Mouse (Mus musculus) CD4-positive, CD25-positive, alpha-beta regulatory T cell, adult 9 weeks (primary cell): Measurements from ENCODE around the gene Vps35. TPM values are rescaled to one million over a fixed set of nuclear protein-coding genes. Genes with fewer than 3 reads are reported as not detected.

Experiments
- polyA plus RNA-seq: library from polyadenylated mRNA; unstranded; fragments of 100-300 nt; shearing (Covaris generic); gene quantifications from one replicate; pipeline ENCODE4 v1.2.1, GENCODE M21; 2017

Vps35 gene
- 120 TPM for polyA plus RNA-seq

GRCm38 (mm10) chr8:85299434-85300077, at the start of gene Vps35, which contains the start of gene Orc6:
Gene Vps35, minus strand, starts transcription at chr8:85299802.
Gene Orc6, plus strand, starts transcription at chr8:85299632.

GRCm38 (mm10) chr8:85225688-85226087, 73.9 kb downstream of the Vps35 start, which contains the start of gene Olfr371:
Gene Olfr371, plus strand, starts transcription at chr8:85225988.

Other genes with a start within 250 kb of the Vps35 start
- 10.1 TPM for gene Fbxw9, start 239.7 kb downstream of the Vps35 start, polyA plus RNA-seq
- gene Gm5741, start 231.8 kb downstream of the Vps35 start, polyA plus RNA-seq: 2.5 TPM
- 57.7 TPM for gene Dhps, start 228.0 kb downstream of the Vps35 start, polyA plus RNA-seq
- 190 TPM for gene Wdr83os, start 219.1 kb downstream of the Vps35 start, polyA plus RNA-seq
- 46.6 TPM for gene Wdr83, start 218.5 kb downstream of the Vps35 start, polyA plus RNA-seq
- gene Man2b1, start 216.5 kb downstream of the Vps35 start, polyA plus RNA-seq: 167 TPM
- not detected for gene Zfp791, start 176.7 kb downstream of the Vps35 start, polyA plus RNA-seq
- gene Cks1brt, start 147.9 kb downstream of the Vps35 start, polyA plus RNA-seq: not detected
- gene Olfr371, start 73.8 kb downstream of the Vps35 start, polyA plus RNA-seq: not detected
- gene Orc6, start 170 bp downstream of the Vps35 start, polyA plus RNA-seq: 29.8 TPM
- not detected for gene Mylk3, start 86.5 kb upstream of the Vps35 start, polyA plus RNA-seq
- 44.5 TPM for gene 4921524J17Rik, start 133.0 kb upstream of the Vps35 start, polyA plus RNA-seq
- 0.36 TPM for gene Gpt2, start 192.8 kb upstream of the Vps35 start, polyA plus RNA-seq